Mouse (Mus musculus) retina, adult 2 months (tissue): ENCODE data around the gene Gm9603.
"Not testable (repeated sequence)": the region's sequence is repeated elsewhere in the genome, so short reads cannot be mapped to it uniquely, and the experiment has no call there.

Source experiments
- DNase-seq: peaks from one replicate; pipeline ENCODE4 v3.0.0-alpha.2; 2012; ENCODE audit warnings: low read depth, low spot score

Gene Gm9603

DNA sequence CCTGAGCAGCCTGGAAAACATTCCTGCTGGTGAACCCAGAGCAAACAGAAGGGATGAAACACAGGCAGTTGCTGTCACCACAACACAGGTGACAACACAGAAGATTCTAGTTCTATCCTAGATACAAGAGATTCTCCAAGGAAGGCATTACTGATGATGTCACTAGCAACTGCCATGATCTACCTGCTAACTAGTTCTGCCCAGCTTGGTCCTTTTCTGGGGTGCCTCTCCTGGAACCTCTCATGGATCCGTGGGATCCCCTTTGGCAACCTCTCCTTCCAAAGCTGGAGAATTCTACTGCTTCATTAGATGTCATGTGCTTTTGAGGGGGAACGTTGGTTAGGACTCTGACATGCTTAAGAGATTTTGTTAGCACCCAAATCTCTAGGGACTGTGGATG is at the start of gene Gm9603:
Gm9603 (minus strand) TSS at position 101 of the 400 bp plus-strand sequence.
- DNase-seq = not testable (repeated sequence)

DNA sequence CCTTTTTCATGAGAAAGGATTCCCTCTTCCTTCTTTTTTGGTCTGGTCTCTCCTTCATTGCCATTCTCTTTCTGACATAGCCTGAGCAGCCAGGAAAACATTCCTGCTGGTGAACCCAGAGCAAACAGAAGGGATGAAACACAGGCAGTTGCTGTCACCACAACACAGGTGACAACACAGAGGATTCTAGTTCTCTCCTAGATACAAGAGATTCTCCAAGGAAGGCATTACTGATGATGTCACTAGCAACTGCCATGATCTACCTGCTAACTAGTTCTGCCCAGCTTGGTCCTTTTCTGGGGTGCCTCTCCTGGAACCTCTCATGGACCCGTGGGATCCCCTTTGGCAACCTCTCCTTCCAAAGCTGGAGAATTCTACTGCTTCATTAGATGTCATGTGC is 54.3 kb downstream of the Gm9603 start, which contains the start of gene Gm8265:
Gm8265 (minus strand) TSS at position 101 of the 400 bp plus-strand sequence.
- DNase-seq = not testable (repeated sequence)
